Mouse (Mus musculus) lung, postnatal 0 days (tissue): ENCODE data around the gene Chrm4. TPM values are rescaled to one million over a fixed set of nuclear protein-coding genes. Genes with fewer than 3 reads are reported as not detected.

Experiments
- ATAC-seq: fragments of 200-750 bp; cut with Nextera tagmentation; 2 replicates; pipeline ENCODE4 v1.8.0; 2017; ENCODE audit warnings: moderate library complexity
- DNase-seq: peaks from one replicate; pipeline ENCODE4 v3.0.0-alpha.2; 2016; ENCODE audit warnings: low spot score
- H3K27ac ChIP-seq: fragments of 300-500 bp; sonication (generic); 2 replicates; pipeline ENCODE4 v1.5.1; 2014; ENCODE audit warnings: antibody characterized with exemption, mild to moderate bottlenecking, low read length, mixed read lengths
- H3K27me3 ChIP-seq: fragments of 300-500 bp; sonication (generic); replicated peaks from 2 replicates; pipeline ENCODE4 v1.6.1; 2014; ENCODE audit warnings: low read length, mixed read lengths; ENCODE audit not compliant: insufficient read depth
- H3K36me3 ChIP-seq: fragments of 300-500 bp; sonication (generic); 2 replicates; pipeline ENCODE4 v1.6.1; 2014; ENCODE audit warnings: low read length, mixed read lengths; ENCODE audit not compliant: insufficient read depth
- H3K4me1 ChIP-seq: fragments of 300-500 bp; sonication (generic); 2 replicates; pipeline ENCODE4 v1.6.1; 2014; ENCODE audit warnings: antibody characterized with exemption, low read depth, low read length, mixed read lengths; ENCODE audit not compliant: insufficient read depth
- H3K4me2 ChIP-seq: fragments of 300-500 bp; sonication (generic); replicated peaks from 2 replicates; pipeline ENCODE4 v1.6.1; 2014; ENCODE audit warnings: low read depth, mild to moderate bottlenecking, low read length, moderate library complexity, mixed read lengths
- H3K4me3 ChIP-seq: fragments of 300-500 bp; sonication (generic); 2 replicates; pipeline ENCODE4 v1.5.1; 2014; ENCODE audit warnings: low read depth, low read length
- H3K9ac ChIP-seq: fragments of 300-500 bp; sonication (generic); replicated peaks from 2 replicates; pipeline ENCODE4 v1.6.1; 2014; ENCODE audit warnings: low read depth, mild to moderate bottlenecking
- H3K9me3 ChIP-seq: fragments of 300-500 bp; sonication (generic); 2 replicates; pipeline ENCODE4 v1.6.1; 2016; ENCODE audit warnings: low read length, mixed read lengths
- CTCF ChIP-seq: IDR thresholded peaks from 2 replicates; pipeline ENCODE4 v1.5.1; 2016; ENCODE audit warnings: antibody characterized with exemption, mild to moderate bottlenecking
- EP300 ChIP-seq: IDR thresholded peaks from 2 replicates; pipeline ENCODE4 v1.6.1; 2016; ENCODE audit warnings: antibody characterized with exemption, mild to moderate bottlenecking, control low read depth
- WGBS: fragments of 180-500 bp; shearing (Covaris S2); extraction: QIAGEN DNeasy Blood & Tissue Kit; methylation state at CpG from one replicate; pipeline ENCODE4 v1.1.7; 2014; 5-methylcytosine and 5-hydroxymethylcytosine counted together
- polyA plus RNA-seq: library from polyadenylated mRNA; unstranded; fragments of >200 nt; fragmentation: Nextera tagmentation; extraction: Ambion mirVana; gene quantifications from 2 replicates; pipeline ENCODE4 v1.2.1, GENCODE M21; 2015

Gene Chrm4
- 0.12 and 0.16 TPM in 2 replicates for polyA plus RNA-seq

- H3K4me3 ChIP-seq = no peak within 1 kb of the TSS
- ATAC-seq (no peak), DNase-seq (no peak)
- 0 out of 2 replicates have a peak within 1 kb of the TSS, but pooled peaks have one; percentile 30 for H3K4me2 ChIP-seq
- no peaks in the 10 kb centered on the region for H3K36me3 ChIP-seq
- WGBS = 76% methylated on average over 3 of the region's 3 CpGs
- TF ChIP-seq EP300 = no peak
- no peak for TF ChIP-seq CTCF
- H3K9me3 ChIP-seq = no peaks in the 10 kb centered on the region
- H3K27me3 ChIP-seq = peaks cover 21% of the 10 kb centered on the region
- no peak within 1 kb of the TSS for H3K27ac ChIP-seq
- no peak within 1 kb of the TSS for H3K9ac ChIP-seq
- peaks cover 22% of the 10 kb centered on the region for H3K4me1 ChIP-seq
These were observed at the start of gene Chrm4 for GRCm38 (mm10) chr2:91926949-91927348. Gene Chrm4, plus strand, starts transcription at chr2:91927249.

- Histone ChIP-seq H3K27ac (no peak overlapping the region), H3K9ac (no peak overlapping the region), H3K36me3 (no peaks in the 10 kb centered on the region; the same call in 1 of the 2 replicates), H3K4me1 (0 out of 2 replicates have a peak, but pooled peaks cover 3% of the 10 kb centered on the region), H3K4me2 (no peak overlapping the region), H3K4me3 (no peak overlapping the region), H3K9me3 (no peaks in the 10 kb centered on the region), H3K27me3 (no peaks in the 10 kb centered on the region)
- WGBS = 68% methylated on average over 7 of the region's 7 CpGs
- DNase-seq (no peak), ATAC-seq (no peak)
- TF ChIP-seq CTCF (no peak), EP300 (no peak)
These were observed 48.5 kb upstream of the Chrm4 start for GRCm38 (mm10) chr2:91878387-91879180.

- no peak for ATAC-seq
- WGBS = 68% methylated on average over 4 of the region's 4 CpGs
- TF ChIP-seq CTCF (no peak), EP300 (no peak)
These were observed 43.1 kb upstream of the Chrm4 start for GRCm38 (mm10) chr2:91883961-91884360.

GRCm38 (mm10) chr2:91884616-91885015 lies 42.4 kb upstream of the Chrm4 start:
- Histone ChIP-seq H3K4me3 (no peak overlapping the region), H3K9ac (no peak overlapping the region), H3K4me1 (no peaks in the 10 kb centered on the region), H3K4me2 (no peak overlapping the region), H3K27me3 (no peaks in the 10 kb centered on the region), H3K9me3 (no peaks in the 10 kb centered on the region), H3K36me3 (no peaks in the 10 kb centered on the region; the same call in 1 of the 2 replicates), H3K27ac (no peak overlapping the region)
- TF ChIP-seq CTCF (no peak), EP300 (no peak)
- 74% methylated on average over 4 of the region's 4 CpGs for WGBS
- no peak for ATAC-seq
- DNase-seq = no peak

More at GRCm38 (mm10) chr2:91883961-91884360, 43.1 kb upstream of the Chrm4 start:
- no peak overlapping the region for H3K4me3 ChIP-seq
- no peaks in the 10 kb centered on the region; the same call in 1 of the 2 replicates for H3K36me3 ChIP-seq
- H3K9me3 ChIP-seq = no peaks in the 10 kb centered on the region
- DNase-seq = no peak
- no peaks in the 10 kb centered on the region for H3K27me3 ChIP-seq
- no peak overlapping the region for H3K4me2 ChIP-seq
- H3K9ac ChIP-seq = no peak overlapping the region
- H3K27ac ChIP-seq = no peak overlapping the region
- H3K4me1 ChIP-seq = no peaks in the 10 kb centered on the region

- H3K36me3 ChIP-seq = no peaks in the 10 kb centered on the region
- no peak overlapping the region for H3K9ac ChIP-seq
- H3K27me3 ChIP-seq = no peaks in the 10 kb centered on the region
- no peak overlapping the region for H3K4me3 ChIP-seq
- no peaks in the 10 kb centered on the region for H3K4me1 ChIP-seq
- H3K4me2 ChIP-seq = no peak overlapping the region
- TF ChIP-seq EP300 = no peak
- TF ChIP-seq CTCF = no peak
- H3K9me3 ChIP-seq = no peaks in the 10 kb centered on the region
- DNase-seq = no peak
- WGBS = 92% methylated on average over 3 of the region's 3 CpGs
- no peak for ATAC-seq
- no peak overlapping the region for H3K27ac ChIP-seq
These were observed 32.3 kb upstream of the Chrm4 start for GRCm38 (mm10) chr2:91894716-91895115.

- Histone ChIP-seq H3K4me2 (no peak overlapping the region), H3K27ac (no peak overlapping the region), H3K27me3 (no peaks in the 10 kb centered on the region), H3K9me3 (no peaks in the 10 kb centered on the region), H3K36me3 (no peaks in the 10 kb centered on the region), H3K4me3 (no peak overlapping the region), H3K4me1 (no peaks in the 10 kb centered on the region), H3K9ac (no peak overlapping the region)
- DNase-seq = no peak
- no peak for TF ChIP-seq EP300
- TF ChIP-seq CTCF = no peak
- WGBS = 91% methylated on average over 3 of the region's 3 CpGs
- no peak for ATAC-seq
These were observed 31.6 kb upstream of the Chrm4 start for GRCm38 (mm10) chr2:91895401-91895800.
